Mouse (Mus musculus) lung, embryonic 14.5 days (tissue): ENCODE results near the gene Plaur. TPM values are rescaled to one million over a fixed set of nuclear protein-coding genes. Genes with fewer than 3 reads are reported as not detected.
A peak's percentile ranks its signal among the peaks of the same experiment; 100 is the strongest.

Experiments
- ATAC-seq: fragments of 200-750 bp; cut with Nextera tagmentation; 2 replicates; pipeline ENCODE4 v1.8.0; 2017; ENCODE audit warnings: mild to moderate bottlenecking, moderate TSS enrichment, moderate library complexity; ENCODE audit not compliant: insufficient read depth
- DNase-seq: peaks from one replicate; pipeline ENCODE4 v3.0.0-alpha.2; 2015
- H3K27ac ChIP-seq: fragments of 300-500 bp; sonication (generic); 2 replicates; pipeline ENCODE4 v1.5.1; 2014; ENCODE audit warnings: low read depth, mild to moderate bottlenecking, moderate library complexity
- H3K27me3 ChIP-seq: fragments of 300-500 bp; sonication (generic); 2 replicates; pipeline ENCODE4 v1.6.1; 2014; ENCODE audit warnings: low read length, control low read depth; ENCODE audit not compliant: insufficient read depth
- H3K36me3 ChIP-seq: fragments of 300-500 bp; sonication (generic); 2 replicates; pipeline ENCODE4 v1.6.1; 2014; ENCODE audit warnings: control low read depth; ENCODE audit not compliant: insufficient read depth
- H3K4me1 ChIP-seq: fragments of 300-500 bp; sonication (generic); 2 replicates; pipeline ENCODE4 v1.6.1; 2014; ENCODE audit warnings: antibody characterized with exemption, control low read depth; ENCODE audit not compliant: insufficient read depth
- H3K4me2 ChIP-seq: fragments of 300-500 bp; sonication (generic); 2 replicates; pipeline ENCODE4 v1.6.1; 2014; ENCODE audit warnings: mild to moderate bottlenecking
- H3K4me3 ChIP-seq: fragments of 300-500 bp; sonication (generic); 2 replicates; pipeline ENCODE4 v1.5.1; 2014; ENCODE audit warnings: low read depth, low read length
- H3K9ac ChIP-seq: fragments of 300-500 bp; sonication (generic); 2 replicates; pipeline ENCODE4 v1.6.1; 2014
- H3K9me3 ChIP-seq: fragments of 300-500 bp; sonication (generic); 2 replicates; pipeline ENCODE4 v1.6.1; 2016; ENCODE audit warnings: low read depth, low read length, control low read depth
- CTCF ChIP-seq: IDR thresholded peaks from 2 replicates; pipeline ENCODE4 v1.5.1; 2016; ENCODE audit warnings: antibody characterized with exemption, low read depth
- WGBS: fragments of 180-500 bp; shearing (Covaris S2); extraction: QIAGEN DNeasy Blood & Tissue Kit; methylation state at CpG from one replicate; pipeline ENCODE4 v1.1.7; 2014; 5-methylcytosine and 5-hydroxymethylcytosine counted together
- polyA plus RNA-seq: library from polyadenylated mRNA; unstranded; fragments of >200 nt; fragmentation: Nextera tagmentation; extraction: Ambion mirVana; gene quantifications from 2 replicates; pipeline ENCODE4 v1.2.1, GENCODE M21; 2014

The Plaur gene
- polyA plus RNA-seq, 1 experiment from 2014 or later = 18.1 TPM

GRCm38 (mm10) chr7:24485481-24485880 lies 23.2 kb downstream of the Plaur start:
- Histone ChIP-seq H3K9ac (no peak overlapping the region), H3K27ac (no peak overlapping the region), H3K9me3 (no peaks in the 10 kb centered on the region), H3K4me1 (no peaks in the 10 kb centered on the region; the same call in 1 of the 2 replicates), H3K4me3 (no peak overlapping the region), H3K36me3 (no peaks in the 10 kb centered on the region), H3K27me3 (peaks cover 29% of the 10 kb centered on the region), H3K4me2 (no peak overlapping the region)
- ATAC-seq (no peak), DNase-seq (no peak)
- TF ChIP-seq CTCF = no peak
- 74% methylated on average over 9 of the region's 9 CpGs for WGBS

GRCm38 (mm10) chr7:24486654-24487130 lies 24.4 kb downstream of the Plaur start:
- no peak for TF ChIP-seq CTCF
- H3K36me3 ChIP-seq = no peaks in the 10 kb centered on the region
- H3K4me3 ChIP-seq = no peak overlapping the region
- H3K9ac ChIP-seq = no peak overlapping the region
- ATAC-seq (no peak), DNase-seq (no peak)
- H3K27ac ChIP-seq = no peak overlapping the region
- H3K9me3 ChIP-seq = no peaks in the 10 kb centered on the region
- H3K27me3 ChIP-seq = peaks cover 18% of the 10 kb centered on the region
- 43% methylated on average over 9 of the region's 9 CpGs for WGBS
- no peaks in the 10 kb centered on the region for H3K4me1 ChIP-seq
- no peak overlapping the region for H3K4me2 ChIP-seq

GRCm38 (mm10) chr7:24487403-24487802 lies 25.1 kb downstream of the Plaur start:
- H3K36me3 ChIP-seq = no peaks in the 10 kb centered on the region
- no peak overlapping the region for H3K27ac ChIP-seq
- ATAC-seq (no peak), DNase-seq (no peak)
- H3K4me3 ChIP-seq = no peak overlapping the region
- H3K27me3 ChIP-seq = peaks cover 13% of the 10 kb centered on the region
- no peaks in the 10 kb centered on the region for H3K4me1 ChIP-seq
- 40% methylated on average over 3 of the region's 3 CpGs for WGBS
- H3K9me3 ChIP-seq = no peaks in the 10 kb centered on the region
- TF ChIP-seq CTCF = no peak
- H3K4me2 ChIP-seq = no peak overlapping the region
- H3K9ac ChIP-seq = no peak overlapping the region

GRCm38 (mm10) chr7:24488303-24488702 lies 26.0 kb downstream of the Plaur start:
- H3K9me3 ChIP-seq = no peaks in the 10 kb centered on the region
- no peak overlapping the region for H3K4me2 ChIP-seq
- peaks cover 4% of the 10 kb centered on the region; the same call in 1 of the 2 replicates for H3K27me3 ChIP-seq
- no peaks in the 10 kb centered on the region for H3K4me1 ChIP-seq
- DNase-seq (no peak), ATAC-seq (no peak)
- H3K4me3 ChIP-seq = no peak overlapping the region
- TF ChIP-seq CTCF = no peak
- no peak overlapping the region for H3K27ac ChIP-seq
- no peaks in the 10 kb centered on the region for H3K36me3 ChIP-seq
- WGBS = 80% methylated on average over 8 of the region's 8 CpGs
- no peak overlapping the region for H3K9ac ChIP-seq

- Histone ChIP-seq H3K9ac (peak overlapping the region; percentile 4; the same call in 1 of the 2 replicates), H3K36me3 (no peaks in the 10 kb centered on the region), H3K27ac (no peak overlapping the region), H3K9me3 (peaks cover 4% of the 10 kb centered on the region; the same call in 1 of the 2 replicates), H3K4me2 (peak overlapping the region; percentile 61), H3K27me3 (peaks cover 39% of the 10 kb centered on the region), H3K4me3 (peak overlapping the region; percentile 35), H3K4me1 (no peaks in the 10 kb centered on the region)
- DNase-seq (peak; percentile 42), ATAC-seq (peak; percentile 53)
- 9% methylated on average over 43 of the region's 43 CpGs for WGBS
- no peak for TF ChIP-seq CTCF
Observed at GRCm38 (mm10) chr7:24499856-24500577, 37.7 kb downstream of the Plaur start.

GRCm38 (mm10) chr7:24500929-24501328 lies 38.6 kb downstream of the Plaur start:
- 30% methylated on average over 7 of the region's 7 CpGs for WGBS
- TF ChIP-seq CTCF = peak; percentile 55
- H3K9ac ChIP-seq = no peak overlapping the region
- DNase-seq (peak; percentile 70), ATAC-seq (no peak)
- peaks cover 2% of the 10 kb centered on the region; the same call in 1 of the 2 replicates for H3K4me1 ChIP-seq
- H3K36me3 ChIP-seq = no peaks in the 10 kb centered on the region
- peaks cover 4% of the 10 kb centered on the region; the same call in 1 of the 2 replicates for H3K9me3 ChIP-seq
- peaks cover 39% of the 10 kb centered on the region for H3K27me3 ChIP-seq
- no peak overlapping the region for H3K4me2 ChIP-seq
- H3K27ac ChIP-seq = no peak overlapping the region
- no peak overlapping the region for H3K4me3 ChIP-seq

GRCm38 (mm10) chr7:24501492-24501891 lies 39.2 kb downstream of the Plaur start:
- Histone ChIP-seq H3K4me3 (no peak overlapping the region), H3K4me1 (peaks cover 5% of the 10 kb centered on the region; the same call in 1 of the 2 replicates), H3K27me3 (peaks cover 39% of the 10 kb centered on the region), H3K36me3 (no peaks in the 10 kb centered on the region), H3K4me2 (no peak overlapping the region), H3K9me3 (peaks cover 4% of the 10 kb centered on the region; the same call in 1 of the 2 replicates), H3K27ac (no peak overlapping the region), H3K9ac (no peak overlapping the region)
- no peak for DNase-seq
- 44% methylated on average over 21 of the region's 21 CpGs for WGBS
- peak; percentile 36; the same call in 1 of the 2 replicates for TF ChIP-seq CTCF
- no peak for ATAC-seq
